Mouse (Mus musculus) stomach, embryonic 16.5 days (tissue): Measurements from ENCODE around the gene Snx18. TPM values are rescaled to one million over a fixed set of nuclear protein-coding genes. Genes with fewer than 3 reads are reported as not detected.
A peak's percentile ranks its signal among the peaks of the same experiment; 100 is the strongest.

Source experiments
- ATAC-seq: fragments of 200-750 bp; cut with Nextera tagmentation; 2 replicates; pipeline ENCODE4 v1.8.0; 2017; ENCODE audit warnings: moderate number of reproducible peaks, moderate TSS enrichment; ENCODE audit not compliant: insufficient read depth, low FRiP score
- H3K27ac ChIP-seq: fragments of 300-500 bp; sonication (generic); 2 replicates; pipeline ENCODE4 v1.5.1; 2014; ENCODE audit warnings: low read length
- H3K27me3 ChIP-seq: fragments of 300-500 bp; sonication (generic); 2 replicates; pipeline ENCODE4 v1.6.1; 2014; ENCODE audit warnings: low read length, control low read depth, mixed read lengths; ENCODE audit not compliant: control insufficient read depth, insufficient read depth
- H3K36me3 ChIP-seq: fragments of 300-500 bp; sonication (generic); 2 replicates; pipeline ENCODE4 v1.6.1; 2014; ENCODE audit warnings: low read length; ENCODE audit not compliant: control insufficient read depth, insufficient read depth
- H3K4me1 ChIP-seq: fragments of 300-500 bp; sonication (generic); 2 replicates; pipeline ENCODE4 v1.6.1; 2014; ENCODE audit warnings: low read length, control low read depth, mixed read lengths; ENCODE audit not compliant: control insufficient read depth, insufficient read depth
- H3K4me2 ChIP-seq: fragments of 300-500 bp; sonication (generic); 2 replicates; pipeline ENCODE4 v1.6.1; 2014; ENCODE audit warnings: low read depth, low read length, mixed read lengths
- H3K4me3 ChIP-seq: fragments of 300-500 bp; sonication (generic); replicated peaks from 2 replicates; pipeline ENCODE4 v1.5.1; 2014; ENCODE audit warnings: mild to moderate bottlenecking, low read length
- H3K9ac ChIP-seq: fragments of 300-500 bp; sonication (generic); 2 replicates; pipeline ENCODE4 v1.6.1; 2014; ENCODE audit warnings: low read length
- H3K9me3 ChIP-seq: fragments of 300-500 bp; sonication (generic); replicated peaks from 2 replicates; pipeline ENCODE4 v1.6.1; 2016; ENCODE audit warnings: low read length, control low read depth; ENCODE audit not compliant: control insufficient read depth
- WGBS: fragments of 180-500 bp; shearing (Covaris S2); extraction: QIAGEN DNeasy Blood & Tissue Kit; methylation state at CpG from one replicate; pipeline ENCODE4 v1.1.7; 2014; 5-methylcytosine and 5-hydroxymethylcytosine counted together
- polyA plus RNA-seq: library from polyadenylated mRNA; unstranded; fragments of >200 nt; fragmentation: Nextera tagmentation; extraction: Ambion mirVana; gene quantifications from 2 replicates; pipeline ENCODE4 v1.2.1, GENCODE M21; 2015

The Snx18 gene
- polyA plus RNA-seq, 1 experiment from 2014 or later, result 13.6 TPM

DNA sequence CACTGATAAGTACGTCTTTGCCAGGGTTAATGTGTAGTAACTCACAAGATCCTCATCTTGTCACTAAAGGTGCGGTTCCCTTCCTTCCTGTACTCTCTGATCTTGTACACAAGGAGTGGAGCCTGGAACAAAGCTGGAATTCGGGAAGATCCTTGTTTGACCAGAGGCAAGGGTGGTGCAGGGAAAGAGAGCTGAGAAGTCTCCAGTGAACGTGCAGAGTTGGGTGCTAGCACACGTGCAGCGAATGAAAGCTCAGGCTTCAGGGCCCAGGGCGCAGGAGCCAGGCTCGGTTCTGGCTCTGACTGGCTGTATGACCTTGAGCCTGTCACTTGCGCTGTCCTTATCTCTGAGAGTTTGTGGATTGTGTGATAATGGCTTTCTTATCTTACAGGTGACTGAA, 639 bp upstream of the Snx18 start:
- Histone ChIP-seq H3K27ac (peak overlapping the region; percentile 44; the same call in 1 of the 2 replicates), H3K27me3 (no peaks in the 10 kb centered on the region), H3K4me3 (no peak overlapping the region), H3K4me1 (peaks cover 36% of the 10 kb centered on the region), H3K9me3 (no peaks in the 10 kb centered on the region), H3K9ac (0 out of 2 replicates have a peak overlapping the region, but pooled peaks have one; percentile 9), H3K4me2 (no peak overlapping the region; the same call in 1 of the 2 replicates), H3K36me3 (no peaks in the 10 kb centered on the region)
- ATAC-seq, result no peak
- 56% methylated on average over 9 of the region's 9 CpGs for WGBS

GRCm38 (mm10) chr13:113617338-113617890, 950 bp downstream of the Snx18 start:
- H3K9ac ChIP-seq, result peak overlapping the region; percentile 90
- peak overlapping the region; percentile 90 for H3K27ac ChIP-seq
- peak overlapping the region; percentile 78 for H3K4me2 ChIP-seq
- peaks cover 47% of the 10 kb centered on the region for H3K4me1 ChIP-seq
- H3K27me3 ChIP-seq, result no peaks in the 10 kb centered on the region
- ATAC-seq, result no peak
- H3K9me3 ChIP-seq, result no peaks in the 10 kb centered on the region
- no peaks in the 10 kb centered on the region; the same call in 1 of the 2 replicates for H3K36me3 ChIP-seq
- peak overlapping the region; percentile 82 for H3K4me3 ChIP-seq
- 6% methylated on average over 49 of the region's 49 CpGs for WGBS

DNA sequence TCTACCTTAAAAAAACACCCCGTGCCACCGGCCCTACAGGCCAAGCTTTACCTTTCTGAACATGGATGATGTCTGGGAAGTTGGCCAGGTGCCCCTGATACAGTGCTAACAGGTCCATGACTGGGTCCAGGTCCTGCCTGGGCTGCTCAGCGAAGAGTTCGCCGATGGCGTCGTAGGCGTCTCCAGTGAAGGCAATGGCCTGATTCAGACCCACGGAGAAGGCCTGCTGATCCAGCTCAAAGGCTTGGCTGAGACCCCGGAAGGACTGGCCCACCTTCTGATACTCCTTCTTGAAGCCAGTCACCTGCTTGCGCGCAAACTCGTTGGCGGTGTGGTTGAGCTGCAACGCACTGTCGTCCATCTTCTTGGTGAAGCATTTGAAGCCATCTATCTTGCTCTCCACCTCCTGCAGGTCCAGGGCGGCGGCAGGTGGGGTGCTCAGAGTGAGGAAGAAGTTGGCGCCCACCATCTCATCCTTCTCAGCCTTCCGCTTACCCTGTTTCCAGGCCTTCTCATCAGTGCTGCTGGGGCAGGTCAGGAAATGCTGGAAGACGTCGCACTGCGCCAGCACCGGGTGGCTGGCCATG, 1.5 kb downstream of the Snx18 start:
- peaks cover 47% of the 10 kb centered on the region for H3K4me1 ChIP-seq
- peak overlapping the region; percentile 90 for H3K9ac ChIP-seq
- no peaks in the 10 kb centered on the region; the same call in 1 of the 2 replicates for H3K36me3 ChIP-seq
- no peaks in the 10 kb centered on the region for H3K9me3 ChIP-seq
- peak overlapping the region; percentile 82 for H3K4me3 ChIP-seq
- H3K4me2 ChIP-seq, result peak overlapping the region; percentile 78
- peak overlapping the region; percentile 75; the same call in 1 of the 2 replicates for H3K27ac ChIP-seq
- no peaks in the 10 kb centered on the region for H3K27me3 ChIP-seq
- ATAC-seq, result no peak
- WGBS, result 47% methylated on average over 24 of the region's 24 CpGs

- peaks cover 54% of the 10 kb centered on the region for H3K4me1 ChIP-seq
- peak overlapping the region; percentile 90 for H3K9ac ChIP-seq
- H3K27ac ChIP-seq, result peak overlapping the region; percentile 75
- 7% methylated on average over 8 of the region's 8 CpGs for WGBS
- no peaks in the 10 kb centered on the region; the same call in 1 of the 2 replicates for H3K36me3 ChIP-seq
- peak overlapping the region; percentile 82 for H3K4me3 ChIP-seq
- H3K4me2 ChIP-seq, result peak overlapping the region; percentile 78
- no peaks in the 10 kb centered on the region for H3K27me3 ChIP-seq
- no peak for ATAC-seq
- no peaks in the 10 kb centered on the region for H3K9me3 ChIP-seq
Observed at GRCm38 (mm10) chr13:113615971-113616671, 2.2 kb downstream of the Snx18 start.

DNA sequence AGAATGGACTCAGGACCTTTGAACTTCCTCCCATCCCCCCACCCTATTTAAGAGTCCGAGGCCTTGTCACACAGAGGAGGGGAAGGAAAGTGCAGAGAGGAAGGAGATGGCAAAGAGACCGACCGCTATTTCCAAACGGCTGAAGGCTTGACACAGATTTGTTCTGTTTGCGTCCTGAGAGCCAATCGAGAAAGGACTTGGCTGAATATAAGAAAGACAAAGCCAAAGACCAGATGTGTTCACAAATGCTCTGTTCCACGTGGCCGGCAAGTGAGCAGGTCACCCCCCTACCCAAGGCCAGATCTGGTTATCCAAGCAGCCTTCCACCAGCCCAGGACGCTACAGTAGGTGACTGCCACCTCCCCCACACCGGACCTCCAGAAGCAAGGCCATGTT, 2.8 kb downstream of the Snx18 start:
- H3K4me1 ChIP-seq, result peaks cover 60% of the 10 kb centered on the region
- no peaks in the 10 kb centered on the region; the same call in 1 of the 2 replicates for H3K36me3 ChIP-seq
- WGBS, result 3% methylated on average over 10 of the region's 10 CpGs
- peak overlapping the region; percentile 90 for H3K9ac ChIP-seq
- H3K4me2 ChIP-seq, result peak overlapping the region; percentile 78
- peak overlapping the region; percentile 82 for H3K4me3 ChIP-seq
- peak overlapping the region; percentile 75 for H3K27ac ChIP-seq
- ATAC-seq, result no peak
- H3K27me3 ChIP-seq, result no peaks in the 10 kb centered on the region
- H3K9me3 ChIP-seq, result no peaks in the 10 kb centered on the region

DNA sequence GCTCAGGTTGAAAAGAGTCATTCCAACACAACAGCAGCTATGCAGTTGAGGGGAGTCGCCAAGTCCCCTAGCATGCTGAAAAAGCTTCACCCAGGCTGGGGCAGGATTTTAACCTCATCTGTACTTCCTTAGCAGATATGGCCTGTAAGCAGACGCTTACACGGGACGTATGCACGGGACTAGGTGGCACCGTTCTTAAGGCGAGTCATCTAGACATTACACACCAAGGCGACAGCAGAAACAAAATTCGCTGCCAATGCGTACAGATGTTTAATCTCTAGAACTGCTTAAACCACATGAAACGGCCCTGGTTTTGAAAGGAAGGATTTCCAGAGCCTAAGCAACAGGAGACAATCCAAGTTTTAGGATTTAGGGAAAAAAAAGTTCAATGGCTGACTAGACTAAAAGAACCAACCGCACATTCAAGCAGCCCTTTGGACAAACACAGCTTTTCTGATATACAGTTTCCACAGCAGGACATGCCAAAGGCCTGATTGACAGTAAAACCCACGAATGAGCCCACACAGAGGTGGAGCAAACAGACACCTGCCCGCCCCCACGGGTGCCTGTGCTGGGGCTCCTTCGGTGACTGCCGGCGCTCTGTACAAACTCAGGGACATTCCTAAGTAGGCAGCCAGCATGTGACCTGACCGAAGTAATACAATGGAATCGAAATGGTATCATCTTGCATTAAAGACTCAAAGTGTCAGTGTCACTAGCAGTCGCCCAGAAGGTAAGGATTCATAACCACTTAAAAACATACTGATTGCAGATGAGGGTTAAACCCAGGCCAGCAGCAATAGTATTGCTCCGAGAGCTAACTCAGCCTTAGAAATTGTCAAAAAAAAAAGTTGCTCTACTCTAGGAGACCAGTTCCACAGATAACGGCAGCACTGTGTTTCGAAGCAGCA, 3.5 kb downstream of the Snx18 start:
- Histone ChIP-seq H3K9me3 (no peaks in the 10 kb centered on the region), H3K4me2 (peak overlapping the region; percentile 78), H3K4me3 (peak overlapping the region; percentile 82), H3K27me3 (no peaks in the 10 kb centered on the region), H3K27ac (peak overlapping the region; percentile 75), H3K36me3 (no peaks in the 10 kb centered on the region; the same call in 1 of the 2 replicates), H3K4me1 (peaks cover 65% of the 10 kb centered on the region), H3K9ac (peak overlapping the region; percentile 90)
- WGBS, result 6% methylated on average over 24 of the region's 24 CpGs
- ATAC-seq, result peak; percentile 27

- H3K36me3 ChIP-seq, result no peaks in the 10 kb centered on the region; the same call in 1 of the 2 replicates
- peak overlapping the region; percentile 62 for H3K9ac ChIP-seq
- peak overlapping the region; percentile 82 for H3K4me3 ChIP-seq
- 34% methylated on average over 10 of the region's 10 CpGs for WGBS
- H3K9me3 ChIP-seq, result no peaks in the 10 kb centered on the region
- H3K27me3 ChIP-seq, result no peaks in the 10 kb centered on the region
- peak overlapping the region; percentile 78 for H3K4me2 ChIP-seq
- H3K4me1 ChIP-seq, result peaks cover 73% of the 10 kb centered on the region
- peak overlapping the region; percentile 56 for H3K27ac ChIP-seq
- no peak for ATAC-seq
Observed at GRCm38 (mm10) chr13:113613882-113614281, 4.5 kb downstream of the Snx18 start.

GRCm38 (mm10) chr13:113613341-113613740, 5.0 kb downstream of the Snx18 start:
- H3K4me1 ChIP-seq, result peaks cover 77% of the 10 kb centered on the region
- WGBS, result 17% methylated on average over 12 of the region's 12 CpGs

More at GRCm38 (mm10) chr13:113613341-113613740, 5.0 kb downstream of the Snx18 start:
- Histone ChIP-seq H3K27me3 (no peaks in the 10 kb centered on the region), H3K36me3 (no peaks in the 10 kb centered on the region; the same call in 1 of the 2 replicates), H3K27ac (peak overlapping the region; percentile 56), H3K9me3 (no peaks in the 10 kb centered on the region), H3K9ac (peak overlapping the region; percentile 62), H3K4me3 (peak overlapping the region; percentile 82), H3K4me2 (peak overlapping the region; percentile 78)
- no peak for ATAC-seq
